Mouse (Mus musculus) thymus, adult 2 months (tissue): Measurements from ENCODE around the gene Fut7. TPM values are rescaled to one million over a fixed set of nuclear protein-coding genes. Genes with fewer than 3 reads are reported as not detected.

Source experiments
- DNase-seq: peaks from one replicate; pipeline ENCODE4 v3.0.0; 2021
- H3K27ac ChIP-seq: fragments of 200-500 bp; 2 replicates; pipeline ENCODE4 v1.5.1; 2012; ENCODE audit warnings: low read length, control low read depth; ENCODE audit not compliant: control insufficient read depth, insufficient read depth
- H3K27me3 ChIP-seq: fragments of 200-500 bp; 2 replicates; pipeline ENCODE4 v1.6.1; 2012; ENCODE audit warnings: mild to moderate bottlenecking, low read length, moderate library complexity, mixed read lengths; ENCODE audit not compliant: control insufficient read depth, insufficient read depth
- H3K36me3 ChIP-seq: fragments of 200-500 bp; 2 replicates; pipeline ENCODE4 v1.6.1; 2012; ENCODE audit warnings: mild to moderate bottlenecking, low read length, moderate library complexity; ENCODE audit not compliant: control insufficient read depth, insufficient read depth
- H3K4me1 ChIP-seq: fragments of 200-500 bp; replicated peaks from 2 replicates; pipeline ENCODE4 v1.6.1; 2012; ENCODE audit warnings: low read length; ENCODE audit not compliant: control insufficient read depth, insufficient read depth
- H3K4me3 ChIP-seq: fragments of 200-500 bp; 2 replicates; pipeline ENCODE4 v1.5.1; 2012; ENCODE audit warnings: mild to moderate bottlenecking, low read length, control low read depth, moderate library complexity; ENCODE audit not compliant: control insufficient read depth, insufficient read depth
- CTCF ChIP-seq: fragments of 200-500 bp; IDR thresholded peaks from 2 replicates; pipeline ENCODE4 v1.5.1; 2012; ENCODE audit warnings: mild to moderate bottlenecking, control low read depth, low read length, moderate library complexity, borderline replicate concordance; ENCODE audit not compliant: control insufficient read depth, poor library complexity, insufficient read depth; ENCODE audit errors: extremely low read depth
- POLR2A ChIP-seq: fragments of 200-500 bp; IDR thresholded peaks from 2 replicates; pipeline ENCODE4 v1.6.1; 2012; ENCODE audit warnings: mild to moderate bottlenecking, low read length, control low read depth, moderate library complexity; ENCODE audit not compliant: control insufficient read depth, poor library complexity, insufficient read depth; ENCODE audit errors: extremely low read depth
- WGBS: fragments of 180-500 bp; shearing (Covaris S2); methylation state at CpG from one replicate; pipeline ENCODE4 v1.1.7; 2018; 5-methylcytosine and 5-hydroxymethylcytosine counted together
- polyA plus RNA-seq: library from polyadenylated mRNA; depleted of rRNA; stranded (reverse); fragments of >200 nt; gene quantifications from 2 replicates; pipeline ENCODE4 v1.2.3, GENCODE M21; 2012

Fut7 gene
- polyA plus RNA-seq, 1 experiment: 2.0 TPM

GRCm38 (mm10) chr2:25430395-25431233 lies 7.5 kb downstream of the Fut7 start:
- no peak overlapping the region for H3K4me3 ChIP-seq
- no peak overlapping the region for H3K27ac ChIP-seq
- TF ChIP-seq CTCF (no peak), POLR2A (no peak)

GRCm38 (mm10) chr2:25431308-25431855 lies 8.3 kb downstream of the Fut7 start:
- DNase-seq: no peak
- Histone ChIP-seq H3K27ac (no peak overlapping the region), H3K27me3 (no peaks in the 10 kb centered on the region), H3K4me1 (peaks cover 19% of the 10 kb centered on the region), H3K36me3 (no peaks in the 10 kb centered on the region), H3K4me3 (no peak overlapping the region)
- 97% methylated on average over 6 of the region's 6 CpGs for WGBS
- TF ChIP-seq CTCF: no peak
- no peak for TF ChIP-seq POLR2A

More at GRCm38 (mm10) chr2:25430395-25431233, 7.5 kb downstream of the Fut7 start:
- WGBS: 73% methylated on average over 17 of the region's 17 CpGs
- Histone ChIP-seq H3K27me3 (no peaks in the 10 kb centered on the region), H3K4me1 (peaks cover 24% of the 10 kb centered on the region), H3K36me3 (no peaks in the 10 kb centered on the region)
- no peak for DNase-seq

GRCm38 (mm10) chr2:25432326-25433098 lies 9.4 kb downstream of the Fut7 start:
- 97% methylated on average over 11 of the region's 11 CpGs for WGBS
- Histone ChIP-seq H3K27me3 (no peaks in the 10 kb centered on the region), H3K4me3 (no peak overlapping the region), H3K36me3 (no peaks in the 10 kb centered on the region), H3K27ac (no peak overlapping the region), H3K4me1 (peaks cover 14% of the 10 kb centered on the region)
- TF ChIP-seq CTCF (no peak), POLR2A (no peak)
- no peak for DNase-seq

GRCm38 (mm10) chr2:25433101-25433500 lies 10.0 kb downstream of the Fut7 start:
- Histone ChIP-seq H3K27ac (no peak overlapping the region), H3K36me3 (no peaks in the 10 kb centered on the region), H3K4me1 (peaks cover 12% of the 10 kb centered on the region), H3K4me3 (no peak overlapping the region), H3K27me3 (no peaks in the 10 kb centered on the region)
- WGBS: 94% methylated on average over 17 of the region's 17 CpGs
- TF ChIP-seq CTCF: no peak
- DNase-seq: no peak

- TF ChIP-seq POLR2A: no peak
- no peak for TF ChIP-seq CTCF
- Histone ChIP-seq H3K36me3 (no peaks in the 10 kb centered on the region), H3K27me3 (no peaks in the 10 kb centered on the region), H3K27ac (no peak overlapping the region), H3K4me3 (no peak overlapping the region), H3K4me1 (peaks cover 5% of the 10 kb centered on the region)
- WGBS: 97% methylated on average over 8 of the region's 8 CpGs
- DNase-seq: no peak
Measured at GRCm38 (mm10) chr2:25434292-25434691, 11.2 kb downstream of the Fut7 start.

GRCm38 (mm10) chr2:25436286-25436820 lies 13.3 kb downstream of the Fut7 start:
- WGBS: 67% methylated on average over 10 of the region's 10 CpGs
- Histone ChIP-seq H3K4me1 (no peaks in the 10 kb centered on the region), H3K4me3 (no peak overlapping the region), H3K27me3 (no peaks in the 10 kb centered on the region), H3K36me3 (no peaks in the 10 kb centered on the region), H3K27ac (no peak overlapping the region)
- TF ChIP-seq POLR2A (no peak), CTCF (no peak)
- no peak for DNase-seq
